Mouse (Mus musculus): ENCODE results near the gene Fam161b.
"Not testable (repeated sequence)": the region's sequence is repeated elsewhere in the genome, so short reads cannot be mapped to it uniquely, and the experiment has no call there.

Gene Fam161b

DNA sequence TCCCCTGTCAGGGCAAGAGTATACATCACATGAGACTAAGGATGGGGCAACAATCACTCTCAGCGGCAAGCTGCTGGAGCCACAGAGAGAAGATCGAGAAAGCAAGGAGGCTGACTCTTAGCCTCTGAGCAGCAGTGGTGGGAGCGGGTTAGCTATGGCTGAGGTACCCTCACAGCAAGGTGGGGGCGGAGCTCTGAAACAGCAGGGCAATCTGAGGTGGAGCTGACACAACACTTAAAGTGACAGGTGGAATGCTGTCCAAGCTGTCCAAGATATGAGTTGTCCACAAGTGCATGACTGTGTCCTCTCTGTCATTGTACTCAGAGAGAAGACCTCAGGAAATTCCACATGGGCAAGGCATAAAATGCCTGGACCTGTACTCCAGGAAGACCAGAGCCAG is 20.7 kb upstream of the Fam161b start:
- DNase-seq (ENCODE audit: low spot score in 2 of 2), result no peak

DNA sequence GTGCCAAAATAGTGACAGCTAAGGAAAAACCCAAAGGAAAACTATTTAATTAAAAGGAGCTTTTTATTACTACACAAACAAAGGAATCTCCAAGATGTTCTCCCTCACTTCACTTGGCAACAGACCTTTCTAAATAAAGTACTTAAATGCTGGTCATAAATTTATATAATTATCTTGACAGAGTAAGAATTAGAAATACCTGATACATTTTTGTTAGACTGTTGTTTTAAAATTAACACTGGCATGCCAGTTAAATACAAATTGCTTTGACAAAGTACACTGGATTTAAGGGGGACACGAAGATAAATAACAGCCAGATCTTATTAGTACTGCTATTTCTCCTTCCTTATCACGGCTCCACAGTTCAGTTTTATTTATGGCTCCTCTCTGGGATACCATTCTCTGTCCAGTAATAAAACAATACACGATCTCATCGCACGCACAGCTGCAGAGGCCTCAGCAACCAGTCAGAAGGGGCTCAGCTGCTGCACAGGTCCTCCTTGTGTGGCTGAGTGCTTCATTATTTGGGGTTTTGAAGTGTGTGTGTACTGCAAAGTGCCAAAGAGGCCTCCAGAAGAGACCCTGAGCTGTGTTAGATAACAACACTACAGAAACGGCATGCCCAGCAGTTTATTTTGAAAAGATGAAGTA is 12.3 kb upstream of the Fam161b start:
- DNase-seq (ENCODE audit: low spot score in 2 of 2), result no peak

DNA sequence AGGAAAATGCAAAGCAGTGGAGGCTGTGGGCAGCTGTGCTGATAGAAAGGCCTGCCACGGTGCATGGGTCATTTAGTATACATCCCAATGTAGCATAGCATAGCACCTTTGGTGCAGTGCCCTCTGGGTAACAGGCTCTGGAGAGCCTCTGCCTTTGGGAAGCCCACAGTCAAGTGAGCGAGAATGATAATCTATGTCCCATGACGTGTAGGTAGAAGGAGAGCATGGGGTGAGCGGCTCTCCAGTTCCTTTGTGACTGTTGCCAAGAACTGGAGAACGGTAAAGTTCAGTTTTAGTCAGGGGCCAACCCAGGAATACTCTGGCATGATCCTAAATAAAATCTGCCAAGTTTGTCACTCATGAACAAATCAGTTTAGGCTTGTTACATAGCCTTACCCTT is 10.0 kb upstream of the Fam161b start:
- no peak for DNase-seq (ENCODE audit: low spot score in 2 of 2)

DNA sequence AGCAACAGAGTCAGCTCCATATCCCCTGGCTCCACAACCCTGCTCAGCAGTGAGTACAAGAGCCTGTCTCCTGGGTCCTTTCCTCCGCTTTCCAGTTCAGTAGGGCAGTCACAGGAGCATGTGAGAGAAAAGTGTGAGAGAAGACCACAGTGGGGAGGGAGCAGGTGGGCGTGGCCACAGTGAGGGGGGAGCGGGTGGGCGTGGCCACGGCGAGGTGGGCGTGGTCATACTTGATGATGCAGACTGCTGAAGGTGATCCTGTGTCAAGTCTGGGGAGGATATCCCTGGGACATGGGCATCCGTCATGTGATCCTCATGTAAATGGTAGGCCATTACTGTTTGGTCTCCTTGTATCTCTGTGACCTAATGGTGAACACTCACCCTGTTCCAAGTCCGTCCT is 5.3 kb upstream of the Fam161b start:
- DNase-seq (ENCODE audit: low spot score in 2 of 2), result peak in 1 of 2 experiments; percentile 40

DNA sequence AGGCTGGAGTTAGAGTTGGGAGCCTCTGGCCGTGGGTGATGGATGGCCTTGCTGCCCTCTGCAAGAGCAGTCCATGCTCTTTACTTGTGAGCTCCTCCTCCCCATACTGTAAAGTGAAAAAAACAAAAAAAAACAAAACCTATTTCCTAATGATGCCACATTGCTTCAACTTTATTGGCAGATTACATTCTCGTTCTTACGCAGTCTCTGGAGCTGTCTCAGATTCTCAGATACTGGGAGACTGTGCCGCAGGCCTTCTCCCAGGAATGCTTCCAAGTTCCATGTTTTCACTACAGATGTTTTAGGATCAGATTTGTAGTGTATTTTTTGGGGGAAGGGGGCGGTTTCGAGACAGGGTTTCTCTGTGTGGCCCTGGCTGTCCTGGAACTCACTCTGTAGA is 3.5 kb upstream of the Fam161b start:
- DNase-seq (ENCODE audit: low spot score in 2 of 2), result no peak

DNA sequence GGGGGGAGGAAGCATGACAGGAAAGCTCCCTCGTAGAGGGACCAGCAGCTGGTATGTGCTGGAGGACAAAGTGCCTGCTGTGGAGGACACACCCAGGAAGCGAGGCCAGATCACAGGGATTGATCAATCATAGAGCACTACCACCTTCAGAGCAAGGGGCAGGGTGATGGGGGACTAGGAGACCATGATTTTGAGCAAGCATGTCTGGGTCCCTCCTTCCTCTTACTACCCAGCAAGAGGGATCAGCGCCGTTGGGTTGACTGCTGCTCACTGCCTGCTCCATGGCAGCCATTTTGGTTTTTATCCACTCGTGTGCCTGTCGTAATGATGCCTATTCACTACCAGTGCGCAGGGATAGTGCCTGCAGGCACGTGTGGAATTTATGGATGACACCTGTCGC is 2.7 kb upstream of the Fam161b start:
- no peak for DNase-seq (ENCODE audit: low spot score in 2 of 2)

DNA sequence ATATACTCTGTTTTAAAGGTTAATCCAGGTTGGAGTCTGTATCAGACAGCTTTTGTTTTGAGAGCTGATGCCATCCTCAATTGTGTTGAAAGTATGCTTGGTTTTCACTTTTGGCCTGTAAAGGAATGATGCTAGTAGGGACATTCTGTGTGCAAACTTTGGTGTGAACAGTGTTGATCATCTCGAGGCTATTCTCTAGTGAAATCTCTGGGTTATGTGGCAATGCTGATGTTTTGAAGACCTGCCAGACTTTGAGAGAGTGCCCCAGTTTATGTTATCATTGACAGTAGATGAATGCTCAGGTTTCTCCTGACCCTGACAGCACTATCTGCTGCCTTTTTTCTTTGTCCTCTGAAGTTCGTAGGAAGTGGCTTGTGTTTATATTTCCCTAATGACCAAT is 1.2 kb upstream of the Fam161b start:
- DNase-seq (ENCODE audit: low spot score in 2 of 2), result no peak

DNA sequence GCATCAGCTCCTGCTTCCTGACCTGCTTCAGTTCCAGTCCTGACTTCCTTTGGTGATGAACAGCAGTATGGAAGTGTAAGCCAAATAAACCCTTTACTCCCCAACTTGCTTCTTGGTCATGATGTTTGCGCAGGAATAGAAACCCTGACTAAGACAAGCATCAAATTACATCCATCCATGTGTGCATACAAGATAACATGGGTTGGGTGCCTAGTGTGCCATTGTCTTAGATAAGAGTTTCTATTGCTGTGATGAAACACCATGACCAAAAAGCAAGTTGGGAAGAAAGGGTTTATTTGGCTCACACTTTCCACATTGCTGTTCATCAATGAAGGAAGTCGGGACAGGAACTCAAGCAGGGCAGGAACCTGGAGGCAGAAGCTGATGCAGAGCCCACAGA is 2.9 kb downstream of the Fam161b start:
- not testable (repeated sequence) for DNase-seq (ENCODE audit: low spot score in 2 of 2)

DNA sequence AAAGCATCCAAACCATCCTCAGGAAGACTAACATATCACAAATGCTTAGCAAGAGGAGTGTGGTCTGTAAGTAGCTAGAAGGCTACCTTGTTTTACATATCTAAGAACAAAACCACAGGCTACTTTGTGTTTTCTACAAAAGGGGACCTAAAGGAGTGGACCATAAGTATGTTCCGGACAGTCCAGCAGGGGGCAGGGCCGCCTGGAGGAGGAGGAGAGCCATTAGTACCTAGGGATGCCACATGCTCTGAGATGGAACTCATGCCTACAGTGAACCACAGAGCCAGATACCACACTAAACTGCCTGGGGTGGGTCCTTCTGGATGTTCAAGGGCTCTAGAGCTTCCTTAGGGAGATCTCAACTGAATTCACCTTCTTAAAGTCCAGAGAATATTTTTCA is 14.4 kb downstream of the Fam161b start:
- DNase-seq (ENCODE audit: low spot score in 2 of 2), result peak in 1 of 2 experiments; percentile 62

DNA sequence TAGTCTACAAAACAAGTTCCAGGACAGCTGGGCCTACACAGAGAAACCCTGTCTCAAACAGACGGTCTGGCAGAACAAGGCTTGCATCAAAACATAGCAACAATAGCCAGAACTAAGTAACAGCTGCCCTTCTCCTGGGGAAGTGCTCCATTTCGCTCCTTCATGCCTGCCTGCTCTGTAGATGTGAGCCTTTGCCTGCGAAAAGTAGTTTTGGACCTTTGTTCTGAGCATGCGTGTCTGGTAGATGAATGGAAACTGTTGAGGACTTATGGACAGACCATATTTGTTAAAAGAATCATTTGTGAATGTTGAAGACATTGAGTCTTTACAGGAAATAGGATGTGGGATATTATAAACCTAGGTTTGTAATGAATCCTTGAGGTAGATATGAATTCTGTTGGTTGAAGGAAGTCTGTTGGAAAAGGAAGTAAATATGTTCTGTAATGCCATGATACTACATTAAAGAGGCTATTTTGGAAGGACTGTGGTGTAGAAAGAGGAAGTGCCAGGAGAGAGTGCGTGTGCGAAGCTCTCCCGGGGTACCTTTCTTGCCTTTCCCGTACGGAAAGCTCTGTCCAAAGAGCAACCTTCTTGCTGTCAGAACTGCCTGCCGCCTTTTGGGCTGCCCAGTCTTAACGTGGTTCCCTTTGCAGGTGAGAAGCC is 24.5 kb downstream of the Fam161b start:
- no peak for DNase-seq (ENCODE audit: low spot score in 2 of 2)

DNA sequence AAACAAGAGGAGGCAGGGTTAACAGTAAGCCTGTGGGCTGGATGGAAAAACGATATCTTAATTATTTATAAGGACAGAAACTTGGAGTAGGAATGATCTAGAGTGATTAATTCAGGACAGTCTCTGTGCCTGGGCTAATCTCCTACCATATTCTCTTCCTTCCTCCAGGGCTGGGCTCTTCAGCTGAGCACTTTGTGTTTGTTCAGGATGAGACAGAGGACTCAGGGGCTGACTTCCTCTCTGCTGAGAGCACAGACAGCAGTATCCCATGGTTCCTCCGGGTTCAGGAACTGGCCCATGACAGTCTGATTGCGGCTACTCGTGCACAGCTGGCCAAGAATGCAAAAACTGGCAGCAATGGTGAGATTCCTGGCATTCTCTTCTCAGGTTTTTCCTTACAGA is 34.5 kb downstream of the Fam161b start:
- DNase-seq (ENCODE audit: low spot score in 2 of 2), result no peak

DNA sequence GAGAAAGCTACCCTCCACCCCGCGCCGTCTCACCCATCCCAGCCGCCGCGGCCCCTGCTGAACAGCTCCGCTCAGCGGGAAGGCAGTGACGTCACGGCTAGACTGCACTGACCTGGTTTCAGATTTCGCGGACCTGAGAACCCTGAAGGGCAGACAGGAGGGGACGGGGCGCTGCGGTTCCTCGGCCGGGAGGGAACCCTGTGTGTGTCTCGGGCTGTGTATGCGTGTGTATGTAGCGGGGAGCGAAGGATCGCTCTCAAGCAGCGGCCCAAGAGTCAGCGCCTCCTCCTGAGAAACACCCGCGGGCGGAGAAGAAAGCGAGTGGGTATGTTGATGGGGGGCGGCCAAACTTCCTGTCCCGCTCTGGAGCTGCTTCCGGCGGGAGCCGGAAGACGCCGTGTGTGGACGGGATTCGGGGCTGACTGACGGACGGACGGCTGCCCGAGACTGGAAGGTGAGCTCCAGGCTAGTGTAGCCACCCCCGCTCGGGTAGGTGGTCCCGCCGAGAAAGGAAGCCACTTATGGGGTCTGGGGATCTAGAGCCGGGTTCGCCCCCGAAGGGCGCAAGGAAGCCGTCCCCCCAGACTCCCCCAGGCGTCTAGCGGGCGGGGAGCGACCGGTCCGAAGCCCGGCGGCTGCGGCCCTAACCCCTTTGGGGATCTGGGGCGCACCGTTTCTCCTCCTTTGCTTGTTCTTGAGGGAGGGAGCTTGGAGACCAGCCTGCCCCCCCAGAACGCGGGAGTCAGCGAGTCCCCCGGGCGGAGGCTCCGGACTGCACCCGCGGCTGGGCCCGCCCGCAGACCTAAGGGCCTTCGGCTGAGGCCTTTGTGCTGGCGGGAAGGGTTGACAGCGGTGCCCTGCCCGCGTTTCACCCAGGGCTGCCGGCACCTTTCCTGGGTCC is 44.7 kb downstream of the Fam161b start, which contains the start of gene Zfp410:
Gene Zfp410, plus strand, starts transcription at position 132 of the 901 bp plus-strand sequence.
- peak; percentile 84 to 88 for DNase-seq (ENCODE audit: low spot score in 2 of 2)

DNA sequence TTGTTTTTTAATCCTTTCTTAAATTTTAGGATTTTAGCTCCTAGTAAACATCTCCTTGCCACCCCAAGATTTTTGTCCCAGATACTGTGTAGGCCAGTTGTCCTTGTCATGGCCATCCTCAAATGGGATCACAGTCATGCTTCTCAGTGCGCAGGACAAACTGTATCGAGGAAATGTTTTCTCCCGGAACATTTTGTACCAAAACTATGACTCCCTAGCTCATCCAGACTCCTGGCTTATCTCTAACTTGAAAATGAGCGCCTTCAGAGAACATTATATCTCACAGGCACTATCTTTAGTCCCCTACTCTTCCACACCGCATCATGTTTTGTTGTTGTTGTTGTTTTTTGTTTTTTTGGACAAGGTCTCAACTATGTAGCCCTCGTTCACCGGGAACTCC is 45.6 kb downstream of the Fam161b start:
- no peak for DNase-seq (ENCODE audit: low spot score in 2 of 2)

DNA sequence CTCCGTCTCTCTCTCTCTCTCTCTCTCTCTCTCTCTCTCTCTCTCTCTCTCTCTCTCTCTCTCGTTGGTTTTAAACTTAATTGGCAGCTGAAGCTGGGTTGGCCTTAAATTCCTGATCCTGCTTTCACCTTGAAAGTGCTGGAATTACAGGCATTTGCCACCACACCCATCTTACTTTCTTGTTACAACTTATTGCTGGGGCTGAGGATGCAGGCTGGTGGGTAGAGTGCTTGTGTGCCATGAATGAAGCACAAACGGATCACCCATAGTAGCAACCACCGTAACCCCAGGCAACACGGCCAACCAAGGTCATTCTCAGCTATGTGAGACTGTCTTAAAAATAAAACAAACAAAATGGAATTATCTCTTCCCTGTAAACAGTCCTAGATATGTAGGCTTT is 50.3 kb downstream of the Fam161b start:
- no peak for DNase-seq (ENCODE audit: low spot score in 2 of 2)

DNA sequence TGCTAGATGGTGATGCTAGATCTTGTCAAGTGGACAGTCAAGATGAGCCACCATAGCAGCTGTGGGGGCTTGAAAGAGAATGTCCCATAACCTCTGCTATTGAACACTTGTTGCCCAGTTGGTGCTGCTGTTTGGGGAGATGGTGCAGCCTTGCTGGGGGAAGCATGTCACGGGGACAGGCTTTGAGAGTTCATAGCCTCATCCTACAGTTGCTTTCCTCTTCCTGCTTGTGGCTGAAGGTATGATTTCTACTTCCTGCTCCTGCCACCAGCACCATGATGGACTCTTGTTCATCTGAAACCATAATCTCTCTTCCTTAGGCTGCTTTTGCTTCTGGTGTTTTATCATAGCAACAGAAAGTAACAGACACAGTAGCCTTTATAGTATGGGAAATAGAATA is 57.1 kb downstream of the Fam161b start:
- DNase-seq (ENCODE audit: low spot score in 2 of 2), result no peak

DNA sequence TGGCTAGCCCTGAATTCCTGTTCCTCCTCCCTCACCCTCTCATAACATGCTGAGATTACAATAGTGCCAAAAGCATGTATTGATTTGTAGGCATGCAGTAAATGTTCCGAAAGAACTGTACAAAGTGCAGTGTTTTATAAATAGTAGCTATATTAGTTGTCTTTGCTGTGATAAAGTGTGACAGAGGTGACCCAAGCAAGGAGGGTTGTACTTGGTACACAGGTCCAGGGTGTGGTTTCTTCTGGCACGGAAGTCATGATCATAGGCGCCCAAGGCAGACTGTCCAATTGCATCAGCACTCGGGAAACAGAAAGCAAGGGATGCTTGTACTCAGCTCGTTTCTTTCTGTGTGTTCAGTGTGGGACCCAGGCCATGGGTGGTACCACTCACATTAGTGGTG is 57.5 kb downstream of the Fam161b start:
- DNase-seq (ENCODE audit: low spot score in 2 of 2), result no peak

DNA sequence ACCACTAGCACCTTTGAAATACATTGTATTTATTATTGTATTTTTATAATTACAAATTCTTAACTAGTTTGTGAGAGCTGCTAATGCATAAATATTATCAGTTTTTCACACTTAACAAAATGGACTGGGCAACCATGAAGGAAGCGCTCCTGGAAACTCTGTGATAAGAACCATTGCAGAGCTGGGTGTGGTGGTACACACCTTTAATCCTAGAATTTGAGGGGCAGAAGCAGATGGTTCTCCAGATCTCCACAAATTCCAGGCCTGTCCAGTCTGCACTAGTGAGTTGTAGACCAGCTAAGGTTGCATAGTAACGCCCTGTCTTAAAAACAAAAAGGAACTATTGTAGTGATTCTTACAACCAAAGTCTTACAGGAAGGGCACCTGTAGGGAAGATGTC is 62.4 kb downstream of the Fam161b start:
- DNase-seq (ENCODE audit: low spot score in 2 of 2), result peak in 1 of 2 experiments; percentile 31

DNA sequence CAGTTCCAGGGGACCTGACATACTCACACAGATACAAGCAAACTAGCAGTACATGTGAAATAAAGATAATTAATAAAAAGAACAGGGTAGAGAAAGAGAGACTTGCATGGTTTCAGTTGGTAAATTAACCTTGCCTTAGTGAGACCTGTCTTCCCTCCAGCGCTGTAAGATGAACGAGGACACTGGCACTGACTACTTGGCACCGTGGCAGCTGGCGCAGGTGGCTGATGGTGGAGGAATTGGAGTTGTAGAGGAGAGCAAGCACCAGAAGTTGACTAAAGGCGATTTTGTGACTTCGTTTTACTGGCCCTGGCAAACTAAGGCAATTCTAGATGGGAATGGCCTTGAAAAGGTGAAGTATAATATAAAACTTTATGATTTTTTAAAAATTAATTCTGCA is 63.8 kb downstream of the Fam161b start:
- no peak for DNase-seq (ENCODE audit: low spot score in 2 of 2)
